Mouse (Mus musculus) embryonic facial prominence, embryonic 11.5 days (tissue): ENCODE results near the gene Slc5a7. TPM values are rescaled to one million over a fixed set of nuclear protein-coding genes. Genes with fewer than 3 reads are reported as not detected.

Experiments used
- ATAC-seq: fragments of 200-750 bp; cut with Nextera tagmentation; replicated peaks from 2 replicates; pipeline ENCODE4 v1.8.0; 2017; ENCODE audit warnings: low read depth; ENCODE audit not compliant: insufficient number of reproducible peaks, low FRiP score, low TSS enrichment
- DNase-seq: peaks from one replicate; pipeline ENCODE4 v3.0.0-alpha.2; 2015; ENCODE audit warnings: low spot score
- H3K27ac ChIP-seq: fragments of 300-500 bp; sonication (generic); replicated peaks from 2 replicates; pipeline ENCODE4 v1.5.1; 2014; ENCODE audit warnings: mild to moderate bottlenecking, low read depth, low read length, control low read depth
- H3K27me3 ChIP-seq: fragments of 300-500 bp; sonication (generic); 2 replicates; pipeline ENCODE4 v1.6.1; 2014; ENCODE audit warnings: mild to moderate bottlenecking, low read length, moderate library complexity, mixed read lengths; ENCODE audit not compliant: control insufficient read depth, insufficient read depth
- H3K36me3 ChIP-seq: fragments of 300-500 bp; sonication (generic); replicated peaks from 2 replicates; pipeline ENCODE4 v1.6.1; 2014; ENCODE audit warnings: low read depth, mild to moderate bottlenecking, low read length, moderate library complexity, mixed read lengths; ENCODE audit not compliant: control insufficient read depth, insufficient read depth
- H3K4me1 ChIP-seq: fragments of 300-500 bp; sonication (generic); 2 replicates; pipeline ENCODE4 v1.6.1; 2014; ENCODE audit warnings: low read length, mixed read lengths; ENCODE audit not compliant: control insufficient read depth, insufficient read depth
- H3K4me2 ChIP-seq: fragments of 300-500 bp; sonication (generic); 2 replicates; pipeline ENCODE4 v1.6.1; 2014; ENCODE audit warnings: low read depth, mild to moderate bottlenecking, control low read depth, low read length, moderate library complexity
- H3K4me3 ChIP-seq: fragments of 300-500 bp; sonication (generic); 2 replicates; pipeline ENCODE4 v1.5.1; 2014; ENCODE audit warnings: low read depth, low read length, control low read depth
- H3K9ac ChIP-seq: fragments of 300-500 bp; sonication (generic); replicated peaks from 2 replicates; pipeline ENCODE4 v1.6.1; 2014; ENCODE audit warnings: mild to moderate bottlenecking, control low read depth, low read length
- H3K9me3 ChIP-seq: fragments of 300-500 bp; sonication (generic); replicated peaks from 2 replicates; pipeline ENCODE4 v1.6.1; 2016; ENCODE audit warnings: mild to moderate bottlenecking, low read length, inconsistent platforms, mixed read lengths; ENCODE audit not compliant: control insufficient read depth
- WGBS: fragments of 180-500 bp; shearing (Covaris S2); extraction: QIAGEN DNeasy Blood & Tissue Kit; methylation state at CpG from one replicate; pipeline ENCODE4 v1.1.7; 2014; 5-methylcytosine and 5-hydroxymethylcytosine counted together
- polyA plus RNA-seq: library from polyadenylated mRNA; unstranded; fragments of >200 nt; fragmentation: Nextera tagmentation; extraction: Ambion mirVana; gene quantifications from 2 replicates; pipeline ENCODE4 v1.2.1, GENCODE M21; 2014

Slc5a7 gene
- 0.69 and 1.6 TPM in 2 replicates for polyA plus RNA-seq

- no peaks in the 10 kb centered on the region for H3K36me3 ChIP-seq
- peak within 1 kb of the TSS; percentile 31 for H3K4me3 ChIP-seq
- no peaks in the 10 kb centered on the region for H3K9me3 ChIP-seq
- H3K4me1 ChIP-seq = no peaks in the 10 kb centered on the region
- H3K9ac ChIP-seq = peak within 1 kb of the TSS; percentile 51
- H3K4me2 ChIP-seq = peak within 1 kb of the TSS; percentile 91
- ATAC-seq (no peak), DNase-seq (no peak)
- no peak within 1 kb of the TSS for H3K27ac ChIP-seq
- 57% methylated on average over 1 of the region's 1 CpGs for WGBS
- 0 out of 2 replicates have a peak, but pooled peaks cover 2% of the 10 kb centered on the region for H3K27me3 ChIP-seq
These were observed at the start of gene Slc5a7 for GRCm38 (mm10) chr17:54298934-54299333. Gene Slc5a7 (minus strand): TSS chr17:54299034.

DNA sequence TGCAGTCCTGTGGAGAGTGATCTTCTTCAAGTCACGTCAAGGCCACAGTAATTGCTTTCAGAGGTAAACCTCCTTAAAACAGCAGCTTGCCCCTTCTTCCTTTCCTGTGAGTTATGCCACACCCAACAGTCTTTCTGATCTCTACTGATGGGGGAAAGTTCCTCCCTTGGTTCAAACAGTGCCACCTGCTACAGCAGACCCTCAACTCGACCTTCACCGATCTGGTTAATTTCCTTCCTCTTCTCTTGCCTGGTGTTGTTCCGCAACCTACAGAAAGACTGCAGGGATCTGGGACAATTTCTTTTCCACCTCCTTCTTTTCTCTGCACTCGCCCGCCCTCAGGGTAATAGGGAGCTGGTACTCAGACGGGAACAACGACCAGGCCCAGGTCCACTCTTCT, 48.8 kb upstream of the Slc5a7 start:
- H3K9ac ChIP-seq = no peak overlapping the region
- no peak overlapping the region for H3K27ac ChIP-seq
- no peaks in the 10 kb centered on the region for H3K36me3 ChIP-seq
- H3K4me3 ChIP-seq = no peak overlapping the region
- ATAC-seq (no peak), DNase-seq (no peak)
- H3K27me3 ChIP-seq = no peaks in the 10 kb centered on the region
- H3K9me3 ChIP-seq = no peaks in the 10 kb centered on the region
- no peaks in the 10 kb centered on the region for H3K4me1 ChIP-seq
- no peak overlapping the region for H3K4me2 ChIP-seq
- WGBS = 75% methylated on average over 8 of the region's 8 CpGs

DNA sequence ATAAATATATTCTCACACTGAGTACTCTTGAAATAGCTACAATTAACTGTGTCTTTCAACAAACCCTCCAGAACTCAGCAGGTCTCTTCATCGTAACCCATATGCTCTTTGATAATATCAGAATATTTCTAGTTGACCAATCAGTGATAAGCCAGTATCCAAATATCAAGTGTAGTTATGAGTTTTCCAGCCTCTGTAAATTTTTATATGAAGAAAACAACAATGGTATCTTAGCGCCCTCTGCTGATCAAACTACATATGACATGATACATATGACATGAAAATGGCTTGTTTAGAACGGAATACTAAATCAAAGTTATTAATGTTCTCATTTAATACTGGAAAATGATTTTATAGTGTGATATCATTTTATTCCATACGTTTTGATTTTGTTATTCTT, 44.6 kb upstream of the Slc5a7 start:
- Histone ChIP-seq H3K9ac (no peak overlapping the region), H3K4me1 (no peaks in the 10 kb centered on the region), H3K36me3 (no peaks in the 10 kb centered on the region), H3K4me2 (no peak overlapping the region), H3K27ac (no peak overlapping the region), H3K4me3 (no peak overlapping the region), H3K27me3 (no peaks in the 10 kb centered on the region), H3K9me3 (no peaks in the 10 kb centered on the region)
- ATAC-seq = no peak
- WGBS = 25% methylated on average over 4 of the region's 4 CpGs
- DNase-seq = peak; percentile 75

GRCm38 (mm10) chr17:54298232-54298924, 456 bp downstream of the Slc5a7 start:
- no peaks in the 10 kb centered on the region for H3K36me3 ChIP-seq
- H3K4me2 ChIP-seq = peak overlapping the region; percentile 91
- ATAC-seq (peak; percentile 81), DNase-seq (peak; percentile 34)
- peak overlapping the region; percentile 51 for H3K9ac ChIP-seq
- H3K27ac ChIP-seq = no peak overlapping the region
- H3K27me3 ChIP-seq = 0 out of 2 replicates have a peak, but pooled peaks cover 2% of the 10 kb centered on the region
- H3K4me1 ChIP-seq = no peaks in the 10 kb centered on the region
- H3K9me3 ChIP-seq = no peaks in the 10 kb centered on the region
- 1% methylated on average over 37 of the region's 37 CpGs for WGBS
- peak overlapping the region; percentile 31 for H3K4me3 ChIP-seq

- no peak for DNase-seq
- ATAC-seq = no peak
- Histone ChIP-seq H3K27me3 (no peaks in the 10 kb centered on the region), H3K4me3 (no peak overlapping the region), H3K9me3 (no peaks in the 10 kb centered on the region), H3K36me3 (no peaks in the 10 kb centered on the region), H3K4me1 (no peaks in the 10 kb centered on the region), H3K4me2 (no peak overlapping the region), H3K27ac (no peak overlapping the region), H3K9ac (no peak overlapping the region)
These were observed 48.1 kb downstream of the Slc5a7 start for GRCm38 (mm10) chr17:54250783-54251182.

GRCm38 (mm10) chr17:54243650-54244300, 55.1 kb downstream of the Slc5a7 start:
- DNase-seq (no peak), ATAC-seq (no peak)
- no peaks in the 10 kb centered on the region for H3K27me3 ChIP-seq
- no peak overlapping the region for H3K9ac ChIP-seq
- no peaks in the 10 kb centered on the region for H3K9me3 ChIP-seq
- H3K4me1 ChIP-seq = no peaks in the 10 kb centered on the region
- no peak overlapping the region for H3K4me3 ChIP-seq
- H3K27ac ChIP-seq = no peak overlapping the region
- H3K36me3 ChIP-seq = no peaks in the 10 kb centered on the region
- no peak overlapping the region for H3K4me2 ChIP-seq

DNA sequence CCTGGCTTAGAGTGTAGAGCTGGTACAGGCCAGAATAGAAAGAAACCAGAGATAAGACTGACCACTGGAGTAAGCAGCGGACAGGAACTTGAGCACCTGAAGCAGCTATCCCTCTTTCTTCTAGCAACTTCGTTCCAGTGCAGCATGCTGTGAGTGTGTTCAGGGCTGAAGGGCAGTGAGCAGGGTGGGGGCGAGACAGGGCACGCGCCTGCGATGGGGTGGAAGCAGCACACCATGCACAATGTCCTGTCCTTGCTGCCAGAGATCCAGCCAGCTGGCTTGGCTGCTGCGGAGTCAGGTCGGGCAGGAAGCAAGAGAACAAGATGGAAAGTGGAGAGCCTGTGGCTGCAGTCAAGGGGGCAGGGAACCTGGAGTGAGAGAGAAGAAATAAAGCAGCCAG, 59.4 kb downstream of the Slc5a7 start:
- ATAC-seq (no peak), DNase-seq (no peak)
- H3K4me1 ChIP-seq = no peaks in the 10 kb centered on the region
- H3K36me3 ChIP-seq = no peaks in the 10 kb centered on the region
- no peak overlapping the region for H3K4me2 ChIP-seq
- no peak overlapping the region for H3K27ac ChIP-seq
- no peaks in the 10 kb centered on the region for H3K9me3 ChIP-seq
- H3K4me3 ChIP-seq = no peak overlapping the region
- H3K27me3 ChIP-seq = no peaks in the 10 kb centered on the region
- no peak overlapping the region for H3K9ac ChIP-seq
- WGBS = 68% methylated on average over 8 of the region's 8 CpGs
